Mouse (Mus musculus) olfactory bulb, adult 2 months (tissue): ENCODE results near the gene Cog1.

Experiments used
- CTCF ChIP-seq: fragments of 200-500 bp; IDR thresholded peaks from 2 replicates; pipeline ENCODE4 v1.5.1; 2012; ENCODE audit warnings: low read depth, mild to moderate bottlenecking, low read length, moderate library complexity; ENCODE audit not compliant: insufficient read depth
- POLR2A ChIP-seq: fragments of 200-500 bp; IDR thresholded peaks from 2 replicates; pipeline ENCODE4 v1.6.1; 2012; ENCODE audit warnings: mild to moderate bottlenecking, low read depth, low read length, moderate library complexity; ENCODE audit not compliant: insufficient read depth

DNA sequence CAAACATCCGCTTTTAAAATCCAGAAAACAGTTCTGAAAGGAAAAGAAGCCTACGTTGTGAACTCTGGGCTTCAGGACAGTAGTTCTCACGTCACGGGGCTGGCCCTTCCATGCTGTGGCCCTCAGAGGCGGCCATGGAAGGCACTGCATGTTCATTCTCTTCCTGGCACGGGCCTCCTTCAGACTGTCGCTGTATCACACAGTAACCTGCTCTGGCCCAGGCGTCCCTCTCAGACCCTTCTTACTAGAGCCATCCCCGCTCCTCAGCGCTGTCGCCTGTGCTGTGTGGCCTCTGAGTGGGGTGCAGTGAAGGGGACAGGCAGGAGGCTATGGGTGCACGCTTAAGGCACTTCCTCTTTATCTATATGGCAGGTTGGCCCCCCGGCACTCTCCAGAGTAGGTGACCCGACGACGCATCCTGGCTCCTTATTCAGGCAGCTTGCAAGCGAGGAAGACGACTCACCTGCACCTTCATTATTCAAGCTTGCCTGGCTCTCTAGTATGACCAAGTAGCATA is 12.9 kb downstream of the Cog1 start:
- TF ChIP-seq CTCF, result no peak
- no peak for TF ChIP-seq POLR2A
